Mouse (Mus musculus) stomach, adult 2 months (tissue): ENCODE data around the gene Rwdd4a. TPM values are rescaled to one million over a fixed set of nuclear protein-coding genes. Genes with fewer than 3 reads are reported as not detected.

Source experiments
- polyA plus RNA-seq: library from polyadenylated mRNA; depleted of rRNA; stranded (reverse); fragments of >200 nt; gene quantifications from 2 replicates; pipeline ENCODE4 v1.2.3, GENCODE M21; 2012; rRNA removed

Rwdd4a gene
- 9.6 and 16.9 TPM in 2 replicates for polyA plus RNA-seq

GRCm38 (mm10) chr8:47533344-47534125 lies at the start of gene Rwdd4a, which contains the start of gene Trappc11:
Gene Rwdd4a (plus strand): TSS chr8:47533664.
Gene Trappc11 (minus strand): TSS chr8:47533470.

Other genes starting within 250 kb of the Rwdd4a start
- gene Stox2, start 87.3 kb upstream of the Rwdd4a start, polyA plus RNA-seq, result 0.53 and 0.84 TPM in 2 replicates
- 6.1 and 6.8 TPM in 2 replicates for gene Trappc11, start 194 bp upstream of the Rwdd4a start, polyA plus RNA-seq
- 0.49 and 0.78 TPM in 2 replicates for gene Ing2, start 141.9 kb downstream of the Rwdd4a start, polyA plus RNA-seq
- 8.0 and 13.3 TPM in 2 replicates for gene Cdkn2aip, start 180.3 kb downstream of the Rwdd4a start, polyA plus RNA-seq